Mouse (Mus musculus) stomach, embryonic 15.5 days (tissue): Measurements from ENCODE around the gene Gm9817. TPM values are rescaled to one million over a fixed set of nuclear protein-coding genes. Genes with fewer than 3 reads are reported as not detected.
"Not testable (repeated sequence)": the region's sequence is repeated elsewhere in the genome, so short reads cannot be mapped to it uniquely, and the experiment has no call there.

Experiments
- ATAC-seq: fragments of 200-750 bp; cut with Nextera tagmentation; 2 replicates; pipeline ENCODE4 v1.8.0; 2017; ENCODE audit warnings: low read depth, moderate number of reproducible peaks, moderate TSS enrichment; ENCODE audit not compliant: insufficient read depth, low FRiP score
- H3K27ac ChIP-seq: fragments of 300-500 bp; sonication (generic); 2 replicates; pipeline ENCODE4 v1.5.1; 2015; ENCODE audit warnings: mild to moderate bottlenecking, inconsistent platforms
- H3K27me3 ChIP-seq: fragments of 300-500 bp; sonication (generic); replicated peaks from 2 replicates; pipeline ENCODE4 v1.6.1; 2015; ENCODE audit warnings: inconsistent platforms
- H3K36me3 ChIP-seq: fragments of 300-500 bp; sonication (generic); 2 replicates; pipeline ENCODE4 v1.6.1; 2015; ENCODE audit warnings: inconsistent platforms
- H3K4me1 ChIP-seq: fragments of 300-500 bp; sonication (generic); 2 replicates; pipeline ENCODE4 v1.6.1; 2015; ENCODE audit warnings: inconsistent platforms
- H3K4me2 ChIP-seq: fragments of 300-500 bp; sonication (generic); 2 replicates; pipeline ENCODE4 v1.6.1; 2015; ENCODE audit warnings: mild to moderate bottlenecking, inconsistent platforms
- H3K4me3 ChIP-seq: fragments of 300-500 bp; sonication (generic); replicated peaks from 2 replicates; pipeline ENCODE4 v1.5.1; 2015; ENCODE audit warnings: inconsistent platforms
- H3K9ac ChIP-seq: fragments of 300-500 bp; sonication (generic); 2 replicates; pipeline ENCODE4 v1.6.1; 2015; ENCODE audit warnings: inconsistent platforms
- H3K9me3 ChIP-seq: fragments of 300-500 bp; sonication (generic); 2 replicates; pipeline ENCODE4 v1.6.1; 2016; ENCODE audit warnings: inconsistent platforms
- WGBS: fragments of 180-500 bp; shearing (Covaris S2); methylation state at CpG from one replicate; pipeline ENCODE4 v1.1.7; 2015; 5-methylcytosine and 5-hydroxymethylcytosine counted together
- polyA plus RNA-seq: library from polyadenylated mRNA; unstranded; fragments of >200 nt; fragmentation: Nextera tagmentation; extraction: Ambion mirVana; gene quantifications from 2 replicates; pipeline ENCODE4 v1.2.1, GENCODE M21; 2015

The Gm9817 gene
- polyA plus RNA-seq, result 0.13 TPM in 1 of 2 replicates, not detected in the other

GRCm38 (mm10) chr13:45078392-45078791, at the start of gene Gm9817:
Gm9817 (plus strand) TSS chr13:45078692.
- not testable (repeated sequence) for H3K4me3 ChIP-seq, H3K4me1 ChIP-seq, H3K9me3 ChIP-seq, ATAC-seq, H3K27ac ChIP-seq, H3K36me3 ChIP-seq, H3K27me3 ChIP-seq, H3K9ac ChIP-seq
- 53% methylated on average over 16 of the region's 16 CpGs for WGBS
- H3K4me2 ChIP-seq, result peak within 1 kb of the TSS; percentile 32; the same call in 1 of the 2 replicates

GRCm38 (mm10) chr13:45029791-45030190, 48.7 kb upstream of the Gm9817 start:
- Histone ChIP-seq H3K27me3 (no peaks in the 10 kb centered on the region), H3K4me2 (no peak overlapping the region), H3K9ac (no peak overlapping the region), H3K36me3 (no peaks in the 10 kb centered on the region), H3K4me3 (no peak overlapping the region), H3K9me3 (no peaks in the 10 kb centered on the region), H3K27ac (no peak overlapping the region), H3K4me1 (no peaks in the 10 kb centered on the region)
- WGBS, result 77% methylated on average over 1 of the region's 1 CpGs
- no peak for ATAC-seq

- 9% methylated on average over 12 of the region's 12 CpGs for WGBS
- H3K36me3 ChIP-seq, result no peaks in the 10 kb centered on the region
- H3K9me3 ChIP-seq, result no peaks in the 10 kb centered on the region
- no peaks in the 10 kb centered on the region for H3K27me3 ChIP-seq
- H3K4me2 ChIP-seq, result peak overlapping the region; percentile 25; the same call in 1 of the 2 replicates
- H3K9ac ChIP-seq, result no peak overlapping the region
- no peak overlapping the region for H3K4me3 ChIP-seq
- H3K4me1 ChIP-seq, result no peaks in the 10 kb centered on the region
- H3K27ac ChIP-seq, result peak overlapping the region; percentile 60; the same call in 1 of the 2 replicates
- ATAC-seq, result peak; percentile 39
Measured at GRCm38 (mm10) chr13:45030830-45031229, 47.7 kb upstream of the Gm9817 start.

GRCm38 (mm10) chr13:45031314-45031713, 47.2 kb upstream of the Gm9817 start:
- Histone ChIP-seq H3K9ac (no peak overlapping the region), H3K4me2 (peak overlapping the region; percentile 25; the same call in 1 of the 2 replicates), H3K4me1 (no peaks in the 10 kb centered on the region), H3K27ac (peak overlapping the region; percentile 60; the same call in 1 of the 2 replicates), H3K36me3 (no peaks in the 10 kb centered on the region), H3K4me3 (no peak overlapping the region), H3K9me3 (no peaks in the 10 kb centered on the region), H3K27me3 (no peaks in the 10 kb centered on the region)
- ATAC-seq, result no peak
- 43% methylated on average over 10 of the region's 10 CpGs for WGBS

- no peaks in the 10 kb centered on the region for H3K9me3 ChIP-seq
- H3K36me3 ChIP-seq, result no peaks in the 10 kb centered on the region
- H3K4me3 ChIP-seq, result no peak overlapping the region
- no peak overlapping the region for H3K27ac ChIP-seq
- ATAC-seq, result peak; percentile 56; the same call in 1 of the 2 replicates
- WGBS, result 37% methylated on average over 7 of the region's 7 CpGs
- H3K9ac ChIP-seq, result no peak overlapping the region
- no peaks in the 10 kb centered on the region for H3K27me3 ChIP-seq
- H3K4me2 ChIP-seq, result no peak overlapping the region
- no peaks in the 10 kb centered on the region for H3K4me1 ChIP-seq
Measured at GRCm38 (mm10) chr13:45031748-45032147, 46.7 kb upstream of the Gm9817 start.

- Histone ChIP-seq H3K4me2 (no peak overlapping the region), H3K4me1 (no peaks in the 10 kb centered on the region), H3K27ac (no peak overlapping the region), H3K9ac (no peak overlapping the region), H3K9me3 (no peaks in the 10 kb centered on the region), H3K36me3 (no peaks in the 10 kb centered on the region), H3K4me3 (no peak overlapping the region), H3K27me3 (no peaks in the 10 kb centered on the region)
- 83% methylated on average over 4 of the region's 4 CpGs for WGBS
- no peak for ATAC-seq
Measured at GRCm38 (mm10) chr13:45032484-45032883, 46.0 kb upstream of the Gm9817 start.

GRCm38 (mm10) chr13:45033360-45033759, 45.1 kb upstream of the Gm9817 start:
- no peaks in the 10 kb centered on the region for H3K27me3 ChIP-seq
- H3K36me3 ChIP-seq, result no peaks in the 10 kb centered on the region
- no peak overlapping the region for H3K9ac ChIP-seq
- WGBS, result 91% methylated on average over 10 of the region's 10 CpGs
- no peaks in the 10 kb centered on the region for H3K9me3 ChIP-seq
- H3K27ac ChIP-seq, result no peak overlapping the region
- no peak for ATAC-seq
- H3K4me3 ChIP-seq, result no peak overlapping the region
- no peaks in the 10 kb centered on the region for H3K4me1 ChIP-seq
- no peak overlapping the region for H3K4me2 ChIP-seq

GRCm38 (mm10) chr13:45034759-45035158, 43.7 kb upstream of the Gm9817 start:
- H3K9ac ChIP-seq, result no peak overlapping the region
- no peaks in the 10 kb centered on the region for H3K36me3 ChIP-seq
- no peak overlapping the region for H3K4me3 ChIP-seq
- no peaks in the 10 kb centered on the region for H3K27me3 ChIP-seq
- no peaks in the 10 kb centered on the region for H3K9me3 ChIP-seq
- no peak overlapping the region for H3K27ac ChIP-seq
- no peak for ATAC-seq
- WGBS, result 69% methylated on average over 7 of the region's 7 CpGs
- no peaks in the 10 kb centered on the region for H3K4me1 ChIP-seq
- no peak overlapping the region for H3K4me2 ChIP-seq

- H3K4me3 ChIP-seq, result no peak overlapping the region
- 84% methylated on average over 4 of the region's 4 CpGs for WGBS
- H3K9me3 ChIP-seq, result no peaks in the 10 kb centered on the region
- no peaks in the 10 kb centered on the region for H3K27me3 ChIP-seq
- H3K27ac ChIP-seq, result no peak overlapping the region
- ATAC-seq, result no peak
- H3K36me3 ChIP-seq, result no peaks in the 10 kb centered on the region
- H3K4me1 ChIP-seq, result no peaks in the 10 kb centered on the region
- no peak overlapping the region for H3K9ac ChIP-seq
- H3K4me2 ChIP-seq, result no peak overlapping the region
Measured at GRCm38 (mm10) chr13:45036417-45036816, 42.1 kb upstream of the Gm9817 start.

- no peak for ATAC-seq
Measured at GRCm38 (mm10) chr13:45040195-45040594, 38.3 kb upstream of the Gm9817 start.

GRCm38 (mm10) chr13:45040741-45041140, 37.8 kb upstream of the Gm9817 start:
- no peak for ATAC-seq
- H3K4me3 ChIP-seq, result no peak overlapping the region
- WGBS, result 43% methylated on average over 7 of the region's 7 CpGs
- no peak overlapping the region for H3K4me2 ChIP-seq
- H3K27me3 ChIP-seq, result no peaks in the 10 kb centered on the region
- no peak overlapping the region for H3K9ac ChIP-seq
- no peaks in the 10 kb centered on the region for H3K9me3 ChIP-seq
- H3K4me1 ChIP-seq, result no peaks in the 10 kb centered on the region
- no peaks in the 10 kb centered on the region for H3K36me3 ChIP-seq
- no peak overlapping the region for H3K27ac ChIP-seq

More at GRCm38 (mm10) chr13:45040195-45040594, 38.3 kb upstream of the Gm9817 start:
- 55% methylated on average over 4 of the region's 4 CpGs for WGBS
- no peak overlapping the region for H3K4me3 ChIP-seq
- H3K9me3 ChIP-seq, result no peaks in the 10 kb centered on the region
- H3K4me2 ChIP-seq, result no peak overlapping the region
- H3K4me1 ChIP-seq, result no peaks in the 10 kb centered on the region
- no peak overlapping the region for H3K9ac ChIP-seq
- no peaks in the 10 kb centered on the region for H3K36me3 ChIP-seq
- H3K27ac ChIP-seq, result no peak overlapping the region
- H3K27me3 ChIP-seq, result no peaks in the 10 kb centered on the region

GRCm38 (mm10) chr13:45043466-45043865, 35.0 kb upstream of the Gm9817 start:
- H3K9me3 ChIP-seq, result no peaks in the 10 kb centered on the region
- no peak overlapping the region for H3K4me3 ChIP-seq
- WGBS, result 75% methylated on average over 3 of the region's 3 CpGs

More at GRCm38 (mm10) chr13:45043466-45043865, 35.0 kb upstream of the Gm9817 start:
- no peak for ATAC-seq
- Histone ChIP-seq H3K4me1 (no peaks in the 10 kb centered on the region), H3K36me3 (no peaks in the 10 kb centered on the region), H3K9ac (no peak overlapping the region), H3K27me3 (no peaks in the 10 kb centered on the region), H3K27ac (no peak overlapping the region), H3K4me2 (no peak overlapping the region)
